Mouse (Mus musculus) erythroblast, embryonic 14.5 days (primary cell): ENCODE data around the gene Ablim2.

ENCODE experiments used
- GATA1 ChIP-seq: IDR thresholded peaks from 2 replicates; pipeline ENCODE4 v1.6.1; 2012; ENCODE audit warnings: low read length, inconsistent platforms, mixed read lengths
- TAL1 ChIP-seq: IDR thresholded peaks from 3 replicates; pipeline ENCODE4 v1.6.1; 2012; ENCODE audit warnings: low read length, inconsistent platforms, mixed read lengths

DNA sequence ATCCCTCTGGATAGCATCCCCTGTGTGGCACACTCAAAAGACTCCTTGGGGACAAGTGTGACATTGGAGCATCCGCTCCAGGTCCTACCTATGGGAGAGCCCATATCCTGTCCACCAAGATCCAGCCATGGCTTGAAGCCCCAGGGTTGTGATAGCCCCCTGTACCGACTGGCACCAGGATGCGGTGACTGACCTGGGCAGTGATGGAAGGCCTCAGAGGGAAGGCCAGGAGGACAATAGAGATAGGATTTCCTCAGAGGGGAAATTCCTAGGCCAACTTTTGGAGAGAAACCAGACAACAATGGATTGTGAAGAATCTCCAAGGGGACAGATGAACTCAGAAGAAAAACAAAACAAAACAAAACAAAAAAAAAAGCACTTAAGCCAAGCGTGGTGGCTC, 26.7 kb upstream of the Ablim2 start:
- no peak for TF ChIP-seq GATA1
- TF ChIP-seq TAL1, result no peak
